Mouse (Mus musculus) thymus, postnatal 4 days (tissue): Measurements from ENCODE around the gene Gata1.
A peak's percentile ranks its signal among the peaks of the same experiment; 100 is the strongest.

ENCODE experiments used
- DNase-seq: peaks from one replicate; pipeline ENCODE4 v3.0.0; 2021

Gene Gata1

DNA sequence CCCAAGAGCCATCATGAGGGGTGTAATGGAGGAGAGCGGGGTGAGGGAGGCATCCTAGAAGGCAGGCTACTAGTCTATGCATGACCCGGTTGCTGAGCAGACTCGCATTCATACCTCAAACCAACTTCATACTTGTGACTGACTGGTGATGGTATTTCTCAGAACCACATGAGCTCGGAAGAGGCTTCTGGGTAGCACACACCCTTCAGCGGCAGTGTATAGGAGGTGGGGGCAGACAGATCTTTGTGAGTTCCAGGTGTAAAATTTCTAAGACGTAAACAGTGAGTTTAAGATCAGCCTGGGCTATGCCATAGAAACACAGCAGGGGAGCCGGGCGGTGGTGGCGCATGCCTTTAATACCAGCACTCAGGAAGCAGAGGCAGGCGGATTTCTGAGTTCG, at the start of gene Gata1:
Gene Gata1 (minus strand): TSS at position 180 of the 400 bp plus-strand sequence.
- no peak for DNase-seq

DNA sequence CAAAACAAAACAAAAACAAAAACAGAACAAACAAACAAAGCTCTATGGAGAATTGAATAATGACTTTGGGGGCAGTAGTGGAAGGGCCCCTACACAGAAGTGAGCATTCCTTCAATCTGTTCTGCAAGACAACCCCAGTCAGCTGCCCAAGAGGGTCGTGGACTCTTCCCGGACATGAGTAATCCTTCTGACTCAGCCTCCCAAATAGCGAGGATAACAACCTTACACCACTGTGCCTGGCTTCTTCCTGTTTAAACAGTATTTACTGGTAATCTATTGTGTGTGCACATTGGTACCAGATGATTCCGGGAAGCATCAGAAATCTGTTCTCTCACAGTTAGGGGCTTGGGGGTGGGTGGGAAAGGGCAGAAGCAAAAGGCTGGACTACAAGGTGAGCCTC, 48.9 kb upstream of the Gata1 start:
- DNase-seq = no peak

DNA sequence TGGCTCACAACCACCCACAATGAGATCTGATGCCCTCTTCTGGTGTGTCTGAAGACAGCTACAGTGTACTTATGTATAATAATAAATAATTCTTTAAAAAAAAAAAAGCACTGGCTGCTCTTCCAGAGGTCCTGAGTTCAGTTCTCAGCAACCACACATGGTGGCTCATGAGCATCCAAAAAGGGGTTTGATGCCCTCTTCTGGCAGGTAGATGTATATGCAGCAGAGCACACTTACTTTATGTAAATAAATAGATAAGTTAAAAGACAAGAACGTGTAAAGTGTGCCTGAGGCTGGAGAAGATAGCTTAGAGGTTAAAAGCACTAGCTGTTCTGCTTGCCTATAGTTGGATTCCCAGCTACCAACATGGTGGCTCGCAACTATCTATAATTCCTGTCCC, 46.9 kb upstream of the Gata1 start:
- no peak for DNase-seq

DNA sequence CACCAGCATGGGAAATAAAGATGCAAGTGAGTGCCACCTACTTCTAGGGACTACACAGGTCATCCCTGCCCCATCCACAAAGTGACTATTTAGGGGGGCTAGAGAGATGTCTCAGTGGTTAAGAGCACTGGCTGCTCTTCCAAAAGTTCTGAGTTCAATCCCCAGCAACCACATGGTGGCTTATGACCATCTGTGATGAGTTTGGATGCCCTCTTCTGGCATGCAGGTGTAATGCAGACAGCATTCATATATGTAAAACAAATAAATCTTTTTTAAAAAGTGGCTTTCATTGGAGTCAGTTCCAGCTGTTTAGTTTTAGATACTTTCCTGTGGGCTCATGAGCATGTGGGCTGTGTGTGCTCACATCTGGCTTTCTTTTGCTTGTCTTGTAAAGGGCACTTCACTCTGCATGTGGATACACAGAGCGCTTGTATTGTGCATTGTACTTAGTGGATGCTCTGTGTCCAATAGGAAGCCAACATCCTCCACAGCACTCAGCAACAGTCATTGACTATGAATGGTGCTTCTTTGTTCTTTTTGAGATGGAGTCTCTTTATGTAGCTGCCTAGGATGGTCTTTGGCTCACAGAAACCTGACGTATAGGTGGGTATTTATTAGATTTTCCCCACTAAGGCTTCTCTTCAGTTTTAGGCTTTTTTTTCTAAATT, 42.4 kb upstream of the Gata1 start:
- peak; percentile 45 for DNase-seq

DNA sequence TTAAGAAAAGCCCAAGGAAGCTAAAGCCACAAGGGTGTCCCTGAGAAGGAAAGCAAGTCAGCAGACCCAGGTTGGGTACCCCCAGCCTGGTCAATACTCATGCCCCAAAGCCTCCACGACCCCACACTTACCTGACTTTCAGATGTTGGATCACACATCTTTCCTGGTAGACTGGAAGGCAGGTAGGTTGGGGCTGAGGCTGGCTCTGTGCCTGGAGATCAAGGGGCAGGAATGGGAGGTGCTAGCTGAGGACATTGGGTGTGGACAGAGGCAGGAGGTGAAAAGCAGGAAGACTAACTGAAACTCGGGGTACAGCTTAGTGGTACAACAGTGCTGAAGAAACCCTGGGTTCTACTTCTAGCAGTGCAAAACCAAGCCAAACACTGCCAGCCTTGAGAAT, 40.4 kb upstream of the Gata1 start, which contains the start of gene Glod5:
Gene Glod5 (minus strand): TSS at position 207 of the 400 bp plus-strand sequence.
- DNase-seq = no peak

DNA sequence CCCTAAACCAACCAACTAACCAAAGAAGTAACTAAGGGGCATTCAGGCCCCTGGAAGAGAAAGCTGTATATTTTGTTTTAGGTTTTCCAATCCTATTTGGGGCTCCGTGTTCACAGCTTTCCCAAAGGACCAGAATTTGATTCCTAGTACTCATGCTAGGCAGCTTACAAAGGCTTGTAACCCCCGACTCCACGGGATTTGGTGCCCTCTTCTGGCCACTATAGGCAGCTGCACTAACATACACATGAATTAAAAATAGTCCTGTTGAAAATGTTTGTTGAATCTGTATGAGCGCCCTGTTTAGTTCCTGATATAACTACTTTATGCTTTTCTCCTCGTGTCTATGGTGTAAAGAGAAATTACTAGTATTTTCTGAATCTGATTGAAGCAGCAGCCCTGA, 39.3 kb upstream of the Gata1 start:
- peak; percentile 53 for DNase-seq

DNA sequence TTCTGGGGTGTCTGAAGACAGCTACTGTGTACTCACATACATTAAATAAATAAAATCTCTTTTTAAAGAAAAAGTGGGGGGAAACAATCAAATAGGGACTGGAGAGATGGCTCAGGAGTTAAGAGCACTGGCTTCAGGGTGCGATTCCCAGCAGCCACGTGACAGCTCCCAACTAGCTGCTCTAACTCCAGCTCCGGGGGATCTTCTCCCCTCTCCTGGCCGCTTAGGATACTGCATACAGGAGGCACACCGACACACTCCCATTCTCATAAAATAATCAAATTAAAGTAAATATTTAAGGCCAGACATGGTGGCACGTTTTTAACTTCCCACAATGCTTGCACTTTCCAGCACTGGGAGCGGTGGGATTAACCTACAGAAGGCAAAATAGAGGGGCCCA, 37.8 kb upstream of the Gata1 start:
- DNase-seq = peak; percentile 23

DNA sequence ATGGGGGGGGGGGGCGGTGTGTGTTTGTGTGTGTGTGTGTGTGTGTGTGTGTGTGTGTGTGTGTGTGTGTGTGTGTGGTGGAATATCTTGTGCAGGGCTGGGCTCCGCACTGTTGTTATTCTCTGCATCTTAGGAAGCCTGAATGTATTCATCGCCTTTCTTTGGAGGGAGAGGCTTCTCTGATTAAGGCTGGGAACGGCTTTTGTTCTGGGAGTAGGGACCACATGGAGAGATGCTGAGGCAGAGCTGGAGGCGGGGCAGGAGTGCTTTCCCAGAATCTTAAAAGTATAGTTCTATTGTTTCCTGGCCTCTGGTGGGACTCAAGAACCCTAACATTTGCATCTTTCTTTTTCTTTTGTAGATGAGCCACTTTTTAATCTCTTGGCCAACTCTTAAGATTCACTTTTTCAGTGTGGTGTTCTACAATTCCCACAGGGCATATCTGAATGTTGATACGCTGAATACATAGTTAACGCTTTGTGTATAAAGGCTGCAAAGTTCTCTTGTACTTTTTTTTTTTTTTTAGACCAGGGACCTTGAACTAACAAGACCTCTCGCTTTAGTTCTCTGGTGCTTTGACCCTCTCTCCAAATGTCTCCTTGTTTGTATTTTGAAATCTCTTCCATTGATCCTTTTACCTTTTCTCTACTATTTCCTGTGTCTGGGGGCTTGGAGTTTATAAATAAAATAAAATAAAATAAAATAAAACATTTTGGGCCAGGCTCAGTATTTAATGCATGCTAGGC, 35.9 kb upstream of the Gata1 start:
- DNase-seq = no peak

DNA sequence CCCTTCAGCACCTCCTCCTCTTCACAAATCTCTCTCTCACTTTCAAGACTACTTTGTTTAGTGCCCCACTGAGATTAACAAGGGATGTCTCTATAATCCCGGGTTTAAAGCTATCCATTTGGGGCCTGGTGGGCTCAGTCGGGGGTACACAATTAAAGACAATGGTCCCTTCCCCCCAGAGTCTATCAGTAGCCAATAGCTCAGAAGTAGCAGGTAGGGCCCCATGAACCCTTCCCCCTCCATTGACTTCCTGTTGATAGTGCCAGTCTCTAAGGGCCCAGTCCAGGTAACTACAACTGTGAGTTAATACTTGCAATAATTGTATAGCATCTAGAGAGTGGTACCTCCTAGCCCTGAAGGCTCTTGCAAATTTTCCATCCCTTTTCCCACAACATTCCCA, 35.3 kb upstream of the Gata1 start:
- DNase-seq = no peak

DNA sequence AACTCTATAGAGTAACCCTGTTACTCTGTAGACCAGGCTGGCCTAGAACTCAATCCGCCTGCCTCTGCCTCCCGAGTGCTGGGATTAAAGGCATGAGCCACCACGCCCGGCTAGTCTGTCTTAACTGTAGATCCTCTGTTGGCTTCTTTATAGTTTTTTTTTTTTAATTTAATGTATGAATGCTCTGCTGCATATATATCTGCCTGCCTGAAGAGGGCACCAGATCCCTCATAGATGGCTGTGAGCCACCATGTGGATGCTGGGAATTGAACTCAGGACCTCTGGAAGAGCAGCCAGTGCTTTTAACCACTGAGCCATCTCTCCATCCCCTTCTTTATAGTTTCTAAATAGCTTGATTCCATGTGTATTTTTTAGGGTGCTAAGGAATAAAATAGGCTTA, 31.5 kb upstream of the Gata1 start:
- DNase-seq = peak; percentile 9

DNA sequence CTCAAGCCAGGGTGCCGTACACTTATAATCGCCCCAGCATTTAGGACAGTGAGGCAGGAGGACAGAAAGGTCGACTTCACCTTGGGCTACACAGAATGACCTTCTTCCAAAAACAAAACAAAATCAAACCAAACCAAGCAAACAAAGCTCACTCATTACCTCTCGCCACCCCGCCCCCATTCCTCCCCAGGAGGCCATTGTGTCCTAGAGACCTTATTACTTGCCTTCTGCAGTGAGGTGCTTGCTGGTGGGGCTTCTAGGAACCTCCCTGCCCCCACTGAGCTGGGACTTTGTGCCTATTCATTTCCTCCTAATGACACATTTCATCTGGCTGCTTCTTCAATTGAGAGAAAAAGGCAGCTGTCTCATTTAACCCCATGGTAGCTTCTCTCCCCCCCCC, 30.7 kb upstream of the Gata1 start:
- DNase-seq = no peak

DNA sequence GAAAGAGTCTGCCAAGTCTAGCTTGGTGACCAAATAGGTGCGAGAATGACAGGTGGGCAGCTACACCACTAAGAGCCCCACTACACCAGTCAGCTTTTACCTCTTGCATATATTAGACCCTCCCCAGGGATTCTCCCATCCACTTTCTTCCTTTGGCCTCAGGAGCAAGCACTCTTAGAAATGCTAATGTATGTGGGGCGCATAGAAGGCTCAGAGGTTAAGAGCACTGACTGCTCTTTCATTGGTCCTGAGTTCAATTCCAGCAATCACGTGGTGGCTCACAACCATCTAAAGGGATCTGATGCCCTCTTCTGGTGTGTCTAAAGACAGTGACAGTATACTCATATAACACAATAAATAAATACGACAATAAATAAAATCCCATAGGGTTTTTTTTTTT, 25.1 kb upstream of the Gata1 start:
- DNase-seq = no peak

DNA sequence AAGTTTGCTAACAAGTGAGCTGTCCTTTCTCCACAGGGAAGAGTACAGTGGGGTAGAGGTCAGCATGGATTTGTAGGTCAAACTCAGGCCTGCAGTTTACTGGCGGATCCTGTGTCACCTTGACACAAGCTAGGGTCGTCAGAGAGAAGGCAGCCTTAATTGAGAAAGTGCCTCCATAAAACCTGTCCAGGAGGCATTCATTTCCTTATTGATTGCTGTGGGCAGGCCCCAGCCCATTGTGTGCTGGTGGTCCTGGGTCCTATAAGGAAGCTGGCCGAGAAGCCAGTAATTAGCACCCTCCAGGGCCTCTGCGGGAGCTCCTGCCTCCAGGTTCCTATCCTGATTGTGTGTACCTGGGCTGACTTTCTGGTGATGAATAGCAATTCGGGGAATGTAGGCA, 24.1 kb upstream of the Gata1 start:
- no peak for DNase-seq

DNA sequence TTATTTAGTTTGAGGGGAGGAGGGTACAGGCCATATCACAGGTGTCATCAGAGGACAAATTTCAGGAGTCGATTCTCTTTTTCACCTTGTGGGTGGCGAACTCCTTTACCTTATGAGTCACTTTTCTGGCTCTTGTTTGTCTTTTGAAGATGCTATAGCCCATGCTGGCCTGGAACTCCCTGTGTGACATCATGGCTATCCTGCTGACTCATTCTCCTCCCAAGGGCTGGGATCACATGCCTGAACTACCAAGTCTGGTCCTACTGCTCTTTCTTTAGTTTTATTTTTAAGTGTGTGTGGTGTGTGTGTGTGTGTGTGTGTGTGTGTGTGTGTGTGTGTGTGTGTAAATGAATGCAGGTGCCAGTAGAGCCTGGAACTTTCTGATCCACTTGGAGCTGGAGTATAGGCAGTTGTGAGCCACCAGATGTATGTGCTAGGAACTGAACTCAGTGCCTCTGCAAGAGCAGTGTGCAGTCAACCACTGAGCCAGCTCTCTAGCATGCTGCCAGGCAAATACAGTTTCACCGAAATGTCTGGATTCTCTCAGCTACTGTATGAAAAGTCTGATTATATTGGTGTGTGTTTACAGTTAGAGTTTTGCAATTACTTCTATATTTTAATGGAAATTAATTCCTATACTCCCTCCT, 22.8 kb upstream of the Gata1 start:
- DNase-seq = no peak

DNA sequence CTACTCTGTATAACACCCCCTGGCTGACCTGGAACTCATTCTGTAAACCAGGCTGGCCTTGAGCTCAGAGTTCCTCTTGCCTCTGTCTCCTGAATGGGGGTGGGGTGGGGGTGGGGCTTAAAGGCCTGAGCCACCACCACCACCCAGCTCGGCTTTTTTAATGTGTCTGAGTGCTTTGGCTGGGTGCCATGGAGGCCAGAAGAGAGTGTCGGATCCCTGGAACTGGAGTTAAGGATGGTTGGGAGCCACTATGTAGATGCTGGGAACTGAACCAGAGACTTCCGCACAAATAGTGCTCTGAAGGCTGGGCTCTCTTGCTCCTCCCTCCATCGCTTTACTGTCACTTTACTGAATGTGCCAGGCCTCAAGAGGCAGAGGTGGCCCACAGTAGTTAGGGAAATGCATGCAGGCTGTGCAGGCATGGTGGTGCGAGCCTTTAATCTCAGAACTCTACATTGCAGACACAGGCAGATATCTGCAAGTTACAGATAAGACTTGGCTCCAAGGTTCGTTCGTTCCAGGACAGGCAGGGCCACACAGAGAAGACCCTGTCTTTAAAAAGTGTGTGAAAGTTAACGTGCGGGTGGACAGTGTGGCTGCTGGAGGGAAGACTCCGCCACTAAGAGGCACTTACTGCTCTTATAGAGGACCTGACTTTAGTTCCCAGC, 15.3 kb upstream of the Gata1 start:
- DNase-seq = no peak

DNA sequence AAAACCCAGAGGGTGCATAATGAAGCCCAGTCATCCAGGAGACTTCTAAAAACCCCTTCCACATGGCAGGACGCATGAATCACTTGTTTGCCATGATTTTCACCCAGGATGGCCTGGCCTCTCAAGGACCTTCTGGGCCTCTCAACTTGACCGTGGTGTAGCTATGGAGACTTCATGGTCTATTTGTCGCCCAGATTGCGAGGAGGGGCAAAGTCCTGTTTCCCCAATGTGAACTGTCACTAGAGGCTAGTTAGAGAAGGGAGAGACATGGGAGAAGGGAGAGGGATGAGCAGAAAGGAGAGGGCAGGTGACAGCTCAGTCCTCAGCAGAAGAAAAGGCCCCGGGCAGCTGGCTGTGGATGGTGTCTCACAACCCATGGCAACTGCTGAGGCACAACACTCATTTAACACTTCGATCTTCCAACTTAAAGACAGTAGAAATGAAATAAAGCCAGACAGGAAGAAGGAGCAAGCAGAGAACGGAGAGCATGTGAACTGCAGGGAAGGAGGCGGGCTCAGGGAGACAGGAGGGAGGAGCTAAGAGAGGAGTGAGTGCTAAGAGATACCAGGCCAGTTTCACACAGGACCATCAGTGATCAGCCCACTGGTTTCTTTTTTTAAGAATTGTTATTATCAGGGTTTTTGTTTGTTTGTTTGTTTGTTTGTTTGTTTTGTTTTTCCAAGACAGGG, 14.7 kb upstream of the Gata1 start:
- DNase-seq = peak; percentile 15

DNA sequence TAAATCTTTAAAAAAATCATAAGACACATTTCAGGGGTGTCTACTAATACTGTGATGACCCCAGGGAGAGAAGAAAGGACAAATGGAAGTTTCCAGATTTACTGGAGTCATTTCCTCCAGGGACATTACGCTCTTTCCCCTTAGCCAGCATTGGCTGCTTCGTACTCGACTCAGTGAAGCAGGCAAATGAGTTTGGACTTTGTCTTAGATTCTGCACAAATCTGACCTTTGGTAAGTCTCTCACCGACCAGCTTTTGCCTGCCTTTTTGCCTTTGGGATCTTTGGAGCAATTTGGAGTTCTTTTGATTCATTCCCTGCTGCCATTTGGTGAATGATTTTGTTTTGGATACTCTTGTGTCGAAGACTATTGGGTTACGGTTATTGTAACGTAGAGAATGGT, 3.5 kb upstream of the Gata1 start:
- no peak for DNase-seq

DNA sequence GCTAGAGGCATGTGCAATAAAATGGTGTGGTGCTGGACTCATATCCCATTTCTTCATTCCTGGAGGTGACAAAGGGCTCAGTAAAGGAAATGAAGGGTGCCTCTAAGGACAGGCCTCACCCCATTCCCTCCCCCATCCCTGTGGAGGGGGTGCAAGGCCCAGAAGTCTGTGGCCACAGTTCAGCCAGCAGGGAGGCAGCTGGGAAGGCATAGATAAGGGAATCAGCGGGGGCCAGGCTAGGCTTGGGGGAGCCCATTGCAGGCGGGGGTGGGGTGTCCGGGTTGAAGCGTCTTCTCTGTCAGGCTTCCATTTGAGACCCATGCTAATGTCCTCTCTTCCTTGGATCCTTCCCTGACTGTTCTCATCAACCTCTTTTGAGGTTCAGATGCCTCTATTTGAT, 6.6 kb downstream of the Gata1 start:
- no peak for DNase-seq

DNA sequence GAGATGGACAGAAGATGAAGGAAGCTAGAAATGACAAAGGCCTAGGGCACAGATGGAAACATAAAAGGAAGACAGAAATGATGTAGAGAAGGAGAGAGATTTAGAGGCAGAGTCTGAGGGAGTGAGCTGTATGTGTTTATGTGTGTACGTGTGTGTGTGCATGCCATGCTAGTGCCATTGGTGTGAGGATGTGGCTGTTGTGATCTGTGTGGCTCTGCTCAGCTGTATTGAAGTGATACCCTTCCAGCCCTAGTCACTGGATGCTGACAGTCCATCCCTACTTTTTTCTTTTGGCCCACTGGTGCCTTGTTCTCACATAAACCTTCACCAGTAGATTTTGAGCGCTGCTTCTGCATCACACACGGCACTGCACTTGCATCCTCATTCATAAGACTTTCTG, 9.0 kb downstream of the Gata1 start:
- no peak for DNase-seq

DNA sequence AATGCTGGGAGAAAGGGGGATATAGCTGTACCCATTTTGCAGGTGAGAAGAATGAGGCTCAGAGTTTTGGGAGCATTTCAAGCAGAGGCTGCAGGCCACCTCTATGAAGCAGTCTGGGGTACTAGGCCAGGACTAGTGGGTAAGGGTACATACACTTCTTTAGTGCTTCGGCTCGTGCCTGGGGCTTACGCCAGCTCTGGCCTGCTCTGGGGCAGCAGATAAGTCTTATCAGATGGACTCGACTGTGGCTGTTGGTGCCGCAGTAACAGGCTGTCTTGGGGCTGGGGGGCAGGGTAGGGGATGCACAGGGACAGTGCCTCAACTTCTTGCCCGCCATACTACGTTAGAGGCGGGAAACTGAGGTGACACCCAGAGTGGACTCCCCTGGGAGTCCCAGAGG, 9.6 kb downstream of the Gata1 start:
- DNase-seq = no peak

DNA sequence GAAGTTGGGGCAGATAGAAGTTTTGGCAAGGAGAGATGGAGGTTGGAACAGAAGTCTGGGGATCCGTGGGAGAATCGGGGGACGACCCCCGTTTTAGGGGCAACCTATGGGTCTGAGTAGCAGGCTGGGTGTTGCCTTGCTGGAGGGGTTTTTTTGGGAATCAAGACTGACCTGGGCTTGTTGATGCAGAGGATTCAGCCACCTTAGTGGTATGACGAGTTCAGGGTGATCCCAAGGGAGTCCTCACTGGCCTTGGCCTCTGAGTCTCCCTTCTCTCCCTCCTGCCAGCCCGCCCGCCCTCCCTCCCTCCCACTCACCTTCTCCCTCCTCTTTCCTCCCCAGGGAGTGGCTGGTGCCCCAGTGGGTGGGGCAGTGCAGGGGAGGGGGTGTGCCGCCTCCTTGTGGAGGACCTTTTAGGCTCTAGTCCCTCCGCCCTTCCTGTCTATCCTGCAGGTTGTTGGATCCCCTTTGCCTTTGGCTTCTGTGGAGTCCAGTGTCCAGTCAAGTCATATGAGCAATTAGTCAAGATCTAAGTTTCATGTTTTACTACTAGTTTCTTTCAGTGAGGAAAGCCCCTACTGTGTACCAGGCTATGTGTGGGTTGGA, 10.2 kb downstream of the Gata1 start:
- no peak for DNase-seq

DNA sequence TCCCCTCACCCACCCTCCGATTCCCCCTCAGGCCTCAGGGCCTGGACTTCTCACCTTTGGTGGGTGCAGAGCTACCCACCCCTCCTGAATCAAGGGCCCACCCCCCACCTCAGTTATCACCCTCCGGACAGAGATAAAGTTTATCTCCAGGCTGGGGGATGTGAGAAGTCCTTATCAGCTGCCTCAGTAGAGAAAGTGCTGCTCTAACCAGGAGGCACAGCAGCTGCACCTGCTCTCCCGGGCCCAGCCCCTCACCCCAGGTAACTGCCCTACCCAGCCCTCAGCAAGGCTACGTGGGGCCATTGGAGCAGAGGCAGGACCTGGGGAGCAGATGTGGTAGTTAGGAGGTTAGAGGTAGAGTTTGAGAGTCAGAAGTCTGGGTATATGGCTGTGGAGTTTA, 11.7 kb downstream of the Gata1 start:
- DNase-seq = peak; percentile 9
